Mouse (Mus musculus) megakaryocyte, adult 5-6 weeks (primary cell): ENCODE measurements around the gene Sgsh. TPM values are rescaled to one million over a fixed set of nuclear protein-coding genes. Genes with fewer than 3 reads are reported as not detected.
"Not testable (repeated sequence)": the region's sequence is repeated elsewhere in the genome, so short reads cannot be mapped to it uniquely, and the experiment has no call there.

Experiments used
- ATAC-seq: 2 replicates; pipeline ENCODE4 v1.8.0; 2016; ENCODE audit warnings: mild to moderate bottlenecking, inconsistent platforms; ENCODE audit not compliant: poor library complexity, severe bottlenecking
- total RNA-seq, 2 experiments: library from RNA; stranded (forward) in 1 of 2; stranded (reverse) in 1 of 2; fragments of 153-499, 151-499 nt in 1 of 2; fragments of 221-1000, 200-1000 nt in 1 of 2; gene quantifications; 2 replicates each; pipeline versions ENCODE4 v1.2.3 to v1.2.4; 2015 to 2017

Sgsh gene
- total RNA-seq (2015) (12.9 and 15.0 TPM in 2 replicates), total RNA-seq (2017) (12.9 and 15.8 TPM in 2 replicates)

GRCm38 (mm10) chr11:119355443-119356385 is at the start of gene Sgsh, which contains the start of gene Slc26a11:
Gene Sgsh (minus strand): TSS chr11:119355536.
Gene Slc26a11 (plus strand): TSS chr11:119355557.
- ATAC-seq, result peak; percentile 83

DNA sequence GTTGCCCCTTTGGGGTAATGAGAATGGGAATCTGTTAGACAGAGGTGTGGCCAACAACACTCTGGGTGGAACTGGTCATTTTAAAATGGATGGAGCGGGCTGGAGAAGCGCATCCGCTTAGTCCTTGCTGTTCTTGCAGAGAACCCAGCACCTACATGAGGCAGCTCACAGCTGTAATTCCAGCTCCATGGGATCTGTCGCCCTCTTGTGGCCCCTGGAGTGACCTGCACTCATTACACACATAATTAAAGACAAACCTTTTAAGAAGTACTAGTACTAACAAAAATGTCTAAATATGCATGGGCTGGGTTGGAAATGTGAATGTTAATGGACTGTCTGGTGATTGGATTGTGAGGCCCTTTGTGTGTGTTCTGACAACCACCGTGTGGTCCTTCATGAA is 49.3 kb upstream of the Sgsh start:
- ATAC-seq, result peak; percentile 83

DNA sequence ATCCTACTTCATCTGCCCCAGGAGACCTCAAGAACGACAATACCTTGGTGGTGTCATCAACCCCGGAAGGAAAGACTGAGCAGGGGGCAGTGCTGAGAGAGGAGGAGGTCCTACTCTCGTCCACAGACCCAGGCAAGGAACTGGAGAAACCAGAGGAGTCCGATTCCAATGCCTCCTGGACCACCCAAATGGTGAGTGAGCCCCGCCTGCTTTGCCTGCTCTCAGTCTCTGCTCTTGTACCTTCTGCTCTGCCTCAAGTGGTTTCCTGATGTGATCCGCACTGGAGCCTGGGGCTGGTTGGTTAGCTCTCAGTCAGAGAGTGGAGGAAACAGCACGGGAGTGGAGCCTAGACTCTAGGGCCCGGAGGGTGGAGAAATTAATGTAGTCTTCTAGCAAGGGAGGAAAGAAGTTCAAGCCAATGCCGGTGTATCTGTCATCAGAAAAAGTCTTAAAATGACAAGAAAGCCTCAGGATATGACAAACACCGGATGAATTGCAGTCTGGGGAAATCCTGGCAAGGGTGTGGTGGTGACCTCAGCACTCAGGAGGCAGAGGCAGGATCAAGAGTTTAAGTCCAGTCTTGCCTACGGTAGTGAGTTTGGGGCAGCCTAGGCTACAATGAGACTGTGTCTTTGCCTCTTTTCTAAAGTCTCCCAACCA is 47.3 kb upstream of the Sgsh start:
- peak; percentile 15; the same call in 1 of the 2 replicates for ATAC-seq

GRCm38 (mm10) chr11:119396461-119396860 is 41.1 kb upstream of the Sgsh start:
- ATAC-seq, result no peak

GRCm38 (mm10) chr11:119395931-119396330 is 40.6 kb upstream of the Sgsh start:
- no peak for ATAC-seq

DNA sequence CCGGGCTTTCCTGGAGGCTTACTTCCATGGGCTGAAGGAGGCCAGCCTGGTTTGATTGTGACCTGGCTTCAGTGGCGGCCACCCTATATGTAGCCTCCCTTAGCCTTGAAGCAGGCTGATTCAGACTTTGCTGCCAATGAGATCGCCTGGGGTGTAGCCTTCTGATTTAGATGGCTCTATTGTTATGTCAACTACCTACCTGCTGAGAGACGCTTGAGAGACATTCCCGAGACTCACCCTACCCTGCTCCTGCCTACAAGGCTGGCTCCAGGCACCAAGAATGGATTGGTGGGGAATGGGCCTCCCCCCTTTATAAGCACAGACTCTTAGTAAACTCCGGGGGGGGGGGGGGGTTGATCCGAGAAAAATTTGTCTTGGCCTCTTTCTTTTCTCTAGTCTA is 40.1 kb upstream of the Sgsh start:
- no peak for ATAC-seq

GRCm38 (mm10) chr11:119394210-119394609 is 38.9 kb upstream of the Sgsh start:
- no peak for ATAC-seq

- no peak for ATAC-seq
Observed at GRCm38 (mm10) chr11:119393483-119393804, 38.1 kb upstream of the Sgsh start.

- ATAC-seq, result peak; percentile 10
Observed at GRCm38 (mm10) chr11:119392800-119393482, 37.6 kb upstream of the Sgsh start, which contains the start of gene Rnf213. Gene Rnf213 (plus strand): TSS chr11:119393100.

- ATAC-seq, result peak; percentile 73
Observed at GRCm38 (mm10) chr11:119392001-119392614, 36.8 kb upstream of the Sgsh start.

GRCm38 (mm10) chr11:119391386-119392000 is 36.2 kb upstream of the Sgsh start:
- ATAC-seq, result no peak

GRCm38 (mm10) chr11:119390271-119391231 is 35.2 kb upstream of the Sgsh start:
- peak; percentile 62 for ATAC-seq

GRCm38 (mm10) chr11:119389851-119390270 is 34.5 kb upstream of the Sgsh start:
- ATAC-seq, result peak; percentile 29

GRCm38 (mm10) chr11:119387273-119387672 is 31.9 kb upstream of the Sgsh start:
- not testable (repeated sequence) for ATAC-seq

DNA sequence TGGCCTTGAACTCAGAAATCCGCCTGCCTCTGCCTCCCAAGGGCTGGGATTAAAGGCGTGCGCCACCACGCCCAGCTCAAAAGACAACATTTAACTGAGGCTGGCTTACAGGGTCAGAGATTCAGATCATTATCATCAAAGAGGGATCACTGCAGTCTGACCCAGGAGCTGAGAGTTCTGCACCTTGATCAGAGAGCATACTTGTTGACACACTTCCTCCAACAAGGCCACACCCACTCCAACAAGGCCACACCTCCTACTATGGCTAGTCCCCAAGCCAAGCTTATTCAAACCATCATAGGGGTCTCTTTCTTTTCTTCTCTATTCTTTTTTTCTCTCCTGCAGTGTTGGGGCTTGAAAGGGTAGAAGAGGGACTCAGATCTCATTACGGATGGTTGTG is 31.0 kb upstream of the Sgsh start:
- ATAC-seq, result no peak

- ATAC-seq, result peak; percentile 60
Observed at GRCm38 (mm10) chr11:119384904-119385303, 29.6 kb upstream of the Sgsh start.

DNA sequence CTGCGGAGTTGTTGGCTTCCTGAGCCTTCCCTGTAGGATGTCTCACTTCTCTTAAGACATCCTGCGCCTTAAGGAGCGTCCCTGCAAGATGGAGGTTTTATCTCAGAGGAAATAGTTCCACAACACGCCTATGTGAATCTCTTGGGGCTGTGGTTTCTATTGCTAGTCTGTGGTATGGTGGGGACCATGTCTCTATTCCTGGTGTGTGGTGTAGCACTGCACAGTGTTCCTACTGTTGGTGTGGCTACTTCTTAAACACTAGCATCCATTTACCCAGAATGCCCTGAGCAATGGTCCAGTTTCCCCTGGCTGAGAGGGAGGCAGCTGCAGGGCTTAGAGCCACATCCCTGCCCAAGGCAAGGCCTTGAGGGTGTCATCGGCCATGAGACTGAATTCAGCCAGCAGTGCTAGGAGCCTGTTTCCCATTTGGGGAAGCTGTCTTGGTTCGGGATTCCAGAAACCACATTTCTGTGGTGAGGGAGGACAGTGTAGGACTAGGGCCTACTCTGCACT is 27.1 kb upstream of the Sgsh start:
- ATAC-seq, result no peak

GRCm38 (mm10) chr11:119381631-119382337 is 26.4 kb upstream of the Sgsh start:
- no peak for ATAC-seq
